Mouse (Mus musculus) small intestine, adult 2 months (tissue): ENCODE measurements around the gene B3gnt3.

Experiments used
- CTCF ChIP-seq: fragments of 200-500 bp; IDR thresholded peaks from 2 replicates; pipeline ENCODE4 v1.5.1; 2012; ENCODE audit warnings: low read depth, mild to moderate bottlenecking, control low read depth, inconsistent platforms, low read length, moderate library complexity, mixed read lengths; ENCODE audit not compliant: insufficient replicate concordance, insufficient read length; ENCODE audit errors: extremely low read depth
- POLR2A ChIP-seq: fragments of 200-500 bp; IDR thresholded peaks from 2 replicates; pipeline ENCODE4 v1.6.1; 2012; ENCODE audit warnings: low read depth, mild to moderate bottlenecking, control low read depth, inconsistent platforms, low read length, moderate library complexity

DNA sequence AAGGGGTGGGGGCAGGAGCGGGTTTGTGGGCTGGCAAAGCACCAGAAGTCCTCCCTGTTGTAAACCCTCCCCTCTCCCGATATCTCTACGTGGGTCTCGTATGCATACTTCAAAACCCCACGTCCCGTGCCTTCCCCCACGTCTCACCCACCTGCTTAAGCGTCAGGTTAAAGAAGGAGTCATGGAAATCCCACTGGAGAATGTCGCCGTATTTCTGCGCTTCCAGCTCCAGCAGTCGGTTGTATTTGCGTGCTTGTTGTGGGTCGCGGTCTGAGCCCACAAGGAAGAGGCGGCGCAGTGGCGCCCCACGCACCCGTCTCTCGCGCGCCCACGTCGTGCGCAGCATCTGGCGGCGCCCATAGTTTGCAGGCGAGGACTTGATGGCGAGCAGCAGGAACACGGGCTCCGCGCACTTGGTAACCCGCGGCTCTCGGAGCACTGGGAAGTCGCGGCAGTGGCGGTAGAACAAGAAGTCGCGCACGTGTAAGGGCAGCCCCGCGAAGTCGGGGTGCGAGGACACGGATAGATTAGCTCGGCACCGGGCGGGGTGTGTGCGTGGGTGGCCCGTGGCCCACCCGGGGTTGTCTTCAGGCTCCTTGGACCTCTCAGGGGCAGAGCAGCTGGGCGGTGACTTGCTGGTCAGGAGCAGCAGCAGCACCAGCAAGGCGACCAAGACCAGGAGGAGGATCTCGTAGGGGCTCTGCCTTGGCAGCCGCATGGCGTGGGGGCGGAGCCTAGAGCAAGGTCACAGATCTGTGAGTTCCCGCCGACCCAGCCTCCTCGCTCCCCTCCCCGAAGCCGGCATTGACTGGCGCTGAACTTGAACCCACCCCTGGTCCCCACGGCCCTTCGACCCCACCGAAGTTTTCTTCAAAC lies 8.2 kb downstream of the B3gnt3 start:
- no peak for TF ChIP-seq POLR2A
- no peak for TF ChIP-seq CTCF
